Mouse (Mus musculus) E14TG2a.4 (cell line): Measurements from ENCODE around the gene Dnah12.

ENCODE experiments used
- CTCF ChIP-seq: conservative IDR thresholded peaks from 2 replicates; pipeline ENCODE4 v1.5.1; 2014; ENCODE audit warnings: low read length
- POU5F1 ChIP-seq: IDR thresholded peaks from 2 replicates; pipeline ENCODE4 v1.6.1; 2014; ENCODE audit warnings: low read length, borderline replicate concordance

DNA sequence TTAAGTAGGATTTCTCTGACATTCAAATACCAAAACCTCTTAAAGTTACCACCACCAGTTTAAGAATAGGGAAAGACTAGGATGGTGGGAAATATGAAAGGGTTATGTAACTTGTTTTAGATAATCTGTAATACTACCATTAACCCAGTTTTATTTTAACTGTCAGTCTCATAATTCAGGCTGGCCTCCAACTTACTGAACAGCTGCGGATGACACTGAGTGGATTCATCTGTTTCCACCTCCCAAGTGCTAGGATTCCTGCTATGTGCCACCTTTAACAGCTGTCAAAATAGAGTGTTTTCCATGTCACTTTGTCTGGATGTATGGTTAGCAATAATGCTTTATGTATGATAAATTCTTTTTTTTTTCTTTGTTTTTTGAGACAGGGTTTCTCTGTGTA, 32.8 kb upstream of the Dnah12 start:
- no peak for TF ChIP-seq CTCF
- no peak for TF ChIP-seq POU5F1
